Mouse (Mus musculus) stomach, embryonic 16.5 days (tissue): ENCODE data around the gene Coa5. TPM values are rescaled to one million over a fixed set of nuclear protein-coding genes. Genes with fewer than 3 reads are reported as not detected.

Experiments used
- ATAC-seq: fragments of 200-750 bp; cut with Nextera tagmentation; 2 replicates; pipeline ENCODE4 v1.8.0; 2017; ENCODE audit warnings: moderate number of reproducible peaks, moderate TSS enrichment; ENCODE audit not compliant: insufficient read depth, low FRiP score
- H3K27ac ChIP-seq: fragments of 300-500 bp; sonication (generic); 2 replicates; pipeline ENCODE4 v1.5.1; 2014; ENCODE audit warnings: low read length
- H3K27me3 ChIP-seq: fragments of 300-500 bp; sonication (generic); 2 replicates; pipeline ENCODE4 v1.6.1; 2014; ENCODE audit warnings: low read length, control low read depth, mixed read lengths; ENCODE audit not compliant: control insufficient read depth, insufficient read depth
- H3K36me3 ChIP-seq: fragments of 300-500 bp; sonication (generic); 2 replicates; pipeline ENCODE4 v1.6.1; 2014; ENCODE audit warnings: low read length; ENCODE audit not compliant: control insufficient read depth, insufficient read depth
- H3K4me1 ChIP-seq: fragments of 300-500 bp; sonication (generic); 2 replicates; pipeline ENCODE4 v1.6.1; 2014; ENCODE audit warnings: low read length, control low read depth, mixed read lengths; ENCODE audit not compliant: control insufficient read depth, insufficient read depth
- H3K4me2 ChIP-seq: fragments of 300-500 bp; sonication (generic); 2 replicates; pipeline ENCODE4 v1.6.1; 2014; ENCODE audit warnings: low read depth, low read length, mixed read lengths
- H3K4me3 ChIP-seq: fragments of 300-500 bp; sonication (generic); replicated peaks from 2 replicates; pipeline ENCODE4 v1.5.1; 2014; ENCODE audit warnings: mild to moderate bottlenecking, low read length
- H3K9ac ChIP-seq: fragments of 300-500 bp; sonication (generic); 2 replicates; pipeline ENCODE4 v1.6.1; 2014; ENCODE audit warnings: low read length
- H3K9me3 ChIP-seq: fragments of 300-500 bp; sonication (generic); replicated peaks from 2 replicates; pipeline ENCODE4 v1.6.1; 2016; ENCODE audit warnings: low read length, control low read depth; ENCODE audit not compliant: control insufficient read depth
- WGBS: fragments of 180-500 bp; shearing (Covaris S2); extraction: QIAGEN DNeasy Blood & Tissue Kit; methylation state at CpG from one replicate; pipeline ENCODE4 v1.1.7; 2014; 5-methylcytosine and 5-hydroxymethylcytosine counted together
- polyA plus RNA-seq: library from polyadenylated mRNA; unstranded; fragments of >200 nt; fragmentation: Nextera tagmentation; extraction: Ambion mirVana; gene quantifications from 2 replicates; pipeline ENCODE4 v1.2.1, GENCODE M21; 2015

Gene Coa5
- polyA plus RNA-seq, 1 experiment from 2014 or later, result 47.7 TPM

DNA sequence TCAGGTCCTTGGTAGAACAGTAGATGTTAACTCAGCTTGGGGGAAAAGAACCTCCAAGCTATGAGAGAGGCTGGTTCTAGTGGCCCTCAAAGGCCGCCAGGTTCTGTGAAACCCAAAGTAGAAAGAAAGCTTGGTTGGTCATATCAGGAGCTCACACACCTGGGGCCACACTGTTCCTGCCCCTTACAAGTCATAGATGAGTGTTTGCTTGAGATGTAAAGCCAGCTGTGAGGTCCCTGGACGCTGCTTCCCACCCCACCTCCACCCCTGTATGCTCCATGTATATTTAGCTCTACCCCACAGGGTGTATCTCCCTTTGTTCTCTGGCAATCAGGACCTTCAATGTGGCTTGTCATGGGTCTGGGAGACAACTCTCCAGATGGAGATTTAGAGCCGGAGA, 21.2 kb downstream of the Coa5 start:
- no peak for ATAC-seq
- 72% methylated on average over 3 of the region's 3 CpGs for WGBS

GRCm38 (mm10) chr1:37408059-37408458, 21.8 kb downstream of the Coa5 start:
- H3K27ac ChIP-seq, result no peak overlapping the region
- no peak overlapping the region for H3K4me2 ChIP-seq
- H3K9ac ChIP-seq, result no peak overlapping the region
- H3K4me3 ChIP-seq, result no peak overlapping the region
- H3K9me3 ChIP-seq, result no peaks in the 10 kb centered on the region
- H3K27me3 ChIP-seq, result no peaks in the 10 kb centered on the region
- ATAC-seq, result no peak
- H3K4me1 ChIP-seq, result no peaks in the 10 kb centered on the region
- no peaks in the 10 kb centered on the region for H3K36me3 ChIP-seq
- WGBS, result 82% methylated on average over 8 of the region's 8 CpGs

More for the DNA sequence above, 21.2 kb downstream of the Coa5 start:
- no peak overlapping the region for H3K9ac ChIP-seq
- no peaks in the 10 kb centered on the region for H3K4me1 ChIP-seq
- no peak overlapping the region for H3K4me3 ChIP-seq
- H3K4me2 ChIP-seq, result no peak overlapping the region
- H3K36me3 ChIP-seq, result no peaks in the 10 kb centered on the region
- no peaks in the 10 kb centered on the region for H3K9me3 ChIP-seq
- H3K27me3 ChIP-seq, result no peaks in the 10 kb centered on the region
- H3K27ac ChIP-seq, result no peak overlapping the region

- Histone ChIP-seq H3K27ac (no peak overlapping the region), H3K36me3 (no peaks in the 10 kb centered on the region), H3K4me3 (no peak overlapping the region), H3K27me3 (no peaks in the 10 kb centered on the region), H3K4me1 (no peaks in the 10 kb centered on the region), H3K4me2 (no peak overlapping the region), H3K9me3 (no peaks in the 10 kb centered on the region), H3K9ac (no peak overlapping the region)
- ATAC-seq, result no peak
- 79% methylated on average over 8 of the region's 8 CpGs for WGBS
Observed at GRCm38 (mm10) chr1:37407228-37407627, 22.7 kb downstream of the Coa5 start.

- 84% methylated on average over 2 of the region's 2 CpGs for WGBS
- Histone ChIP-seq H3K4me1 (no peaks in the 10 kb centered on the region), H3K9ac (no peak overlapping the region), H3K36me3 (no peaks in the 10 kb centered on the region), H3K9me3 (no peaks in the 10 kb centered on the region), H3K27ac (no peak overlapping the region), H3K4me2 (no peak overlapping the region), H3K27me3 (no peaks in the 10 kb centered on the region), H3K4me3 (no peak overlapping the region)
- ATAC-seq, result no peak
Observed at GRCm38 (mm10) chr1:37405137-37405536, 24.8 kb downstream of the Coa5 start.

DNA sequence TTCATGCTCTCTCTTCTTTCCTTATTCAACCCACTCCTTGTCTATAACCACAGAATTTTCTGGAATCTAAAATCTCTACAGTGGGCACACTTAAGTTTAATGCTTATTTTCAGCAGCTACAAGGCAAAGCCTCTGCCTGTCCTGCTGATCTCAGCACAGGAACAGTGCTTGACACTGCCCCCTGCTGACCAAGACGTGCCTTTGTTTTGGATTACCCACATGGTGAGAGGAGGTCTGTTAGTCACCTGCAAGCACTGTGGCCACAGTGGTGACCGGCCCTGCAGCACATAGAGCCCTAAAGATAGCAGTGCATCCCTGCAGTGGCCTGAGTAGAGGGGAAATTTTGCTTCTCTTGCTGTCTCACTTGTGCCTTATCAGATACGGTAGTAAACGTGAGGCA, 28.2 kb downstream of the Coa5 start:
- ATAC-seq, result no peak
- 60% methylated on average over 4 of the region's 4 CpGs for WGBS
- H3K4me3 ChIP-seq, result no peak overlapping the region
- no peaks in the 10 kb centered on the region for H3K36me3 ChIP-seq
- H3K4me1 ChIP-seq, result peaks cover 13% of the 10 kb centered on the region
- no peak overlapping the region for H3K9ac ChIP-seq
- H3K27ac ChIP-seq, result no peak overlapping the region
- H3K9me3 ChIP-seq, result no peaks in the 10 kb centered on the region
- H3K27me3 ChIP-seq, result no peaks in the 10 kb centered on the region
- H3K4me2 ChIP-seq, result no peak overlapping the region

- no peaks in the 10 kb centered on the region for H3K9me3 ChIP-seq
- H3K4me2 ChIP-seq, result no peak overlapping the region
- H3K36me3 ChIP-seq, result no peaks in the 10 kb centered on the region
- H3K27me3 ChIP-seq, result no peaks in the 10 kb centered on the region
- H3K4me3 ChIP-seq, result no peak overlapping the region
- peaks cover 13% of the 10 kb centered on the region for H3K4me1 ChIP-seq
- H3K27ac ChIP-seq, result peak overlapping the region; percentile 35; the same call in 1 of the 2 replicates
- WGBS, result 53% methylated on average over 8 of the region's 8 CpGs
- ATAC-seq, result no peak
- H3K9ac ChIP-seq, result no peak overlapping the region
Observed at GRCm38 (mm10) chr1:37399734-37400133, 30.2 kb downstream of the Coa5 start.

DNA sequence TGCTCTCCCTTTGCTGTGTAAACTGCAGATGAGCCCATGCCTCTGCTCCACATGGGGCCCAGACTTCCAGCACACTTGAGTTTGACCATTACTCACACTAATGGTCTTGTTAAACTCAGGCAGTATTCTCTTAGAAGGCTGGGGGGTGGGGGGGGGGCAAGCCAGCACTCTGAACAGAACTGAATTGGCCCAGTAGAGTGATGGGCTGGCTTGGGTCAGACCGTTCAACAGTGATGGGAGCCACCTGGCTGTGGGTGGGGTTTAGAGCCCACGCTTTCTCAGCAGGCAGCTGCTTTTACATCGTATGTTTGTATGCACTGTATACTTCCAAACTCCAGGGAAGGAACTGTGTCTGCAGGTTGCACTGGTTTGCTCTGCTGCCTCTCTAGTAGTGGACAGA, 30.9 kb downstream of the Coa5 start:
- H3K27ac ChIP-seq, result peak overlapping the region; percentile 35; the same call in 1 of the 2 replicates
- H3K36me3 ChIP-seq, result no peaks in the 10 kb centered on the region
- no peak overlapping the region for H3K4me3 ChIP-seq
- no peak overlapping the region for H3K9ac ChIP-seq
- peak; percentile 85 for ATAC-seq
- no peak overlapping the region for H3K4me2 ChIP-seq
- H3K4me1 ChIP-seq, result peaks cover 13% of the 10 kb centered on the region
- no peaks in the 10 kb centered on the region for H3K27me3 ChIP-seq
- 28% methylated on average over 3 of the region's 3 CpGs for WGBS
- no peaks in the 10 kb centered on the region for H3K9me3 ChIP-seq

- Histone ChIP-seq H3K9ac (no peak overlapping the region), H3K36me3 (no peaks in the 10 kb centered on the region), H3K27ac (no peak overlapping the region), H3K4me3 (no peak overlapping the region), H3K4me1 (peaks cover 13% of the 10 kb centered on the region), H3K27me3 (no peaks in the 10 kb centered on the region), H3K9me3 (no peaks in the 10 kb centered on the region), H3K4me2 (no peak overlapping the region)
- 71% methylated on average over 1 of the region's 1 CpGs for WGBS
- ATAC-seq, result no peak
Observed at GRCm38 (mm10) chr1:37396481-37396880, 33.4 kb downstream of the Coa5 start.

GRCm38 (mm10) chr1:37393174-37393573, 36.7 kb downstream of the Coa5 start:
- H3K9ac ChIP-seq, result no peak overlapping the region
- no peak overlapping the region for H3K4me2 ChIP-seq
- H3K36me3 ChIP-seq, result 0 out of 2 replicates have a peak, but pooled peaks cover 5% of the 10 kb centered on the region
- ATAC-seq, result no peak
- H3K9me3 ChIP-seq, result no peaks in the 10 kb centered on the region
- WGBS, result 72% methylated on average over 5 of the region's 5 CpGs
- no peaks in the 10 kb centered on the region for H3K4me1 ChIP-seq
- no peaks in the 10 kb centered on the region for H3K27me3 ChIP-seq
- H3K27ac ChIP-seq, result no peak overlapping the region
- no peak overlapping the region for H3K4me3 ChIP-seq
